Mouse (Mus musculus) midbrain, embryonic 11.5 days (tissue): Measurements from ENCODE around the gene Hnrnpu. TPM values are rescaled to one million over a fixed set of nuclear protein-coding genes. Genes with fewer than 3 reads are reported as not detected.

ENCODE experiments used
- ATAC-seq: fragments of 200-750 bp; cut with Nextera tagmentation; 2 replicates; pipeline ENCODE4 v1.8.0; 2017; ENCODE audit warnings: moderate TSS enrichment, moderate library complexity; ENCODE audit not compliant: low FRiP score
- DNase-seq: peaks from one replicate; pipeline ENCODE4 v3.0.0; 2015; ENCODE audit warnings: low spot score; ENCODE audit errors: missing footprints
- H3K27ac ChIP-seq: fragments of 300-500 bp; sonication (generic); 2 replicates; pipeline ENCODE4 v1.5.1; 2014; ENCODE audit warnings: low read depth, low read length
- H3K27me3 ChIP-seq: fragments of 300-500 bp; sonication (generic); 2 replicates; pipeline ENCODE4 v1.6.1; 2014; ENCODE audit warnings: mild to moderate bottlenecking, low read length, moderate library complexity, mixed read lengths; ENCODE audit not compliant: control insufficient read depth, insufficient read depth
- H3K36me3 ChIP-seq: fragments of 300-500 bp; sonication (generic); 2 replicates; pipeline ENCODE4 v1.6.1; 2014; ENCODE audit warnings: mild to moderate bottlenecking, low read length, moderate library complexity, mixed read lengths; ENCODE audit not compliant: control insufficient read depth, insufficient read depth
- H3K4me1 ChIP-seq: fragments of 300-500 bp; sonication (generic); 2 replicates; pipeline ENCODE4 v1.6.1; 2014; ENCODE audit warnings: low read length; ENCODE audit not compliant: control insufficient read depth, insufficient read depth
- H3K4me2 ChIP-seq: fragments of 300-500 bp; sonication (generic); 2 replicates; pipeline ENCODE4 v1.6.1; 2014; ENCODE audit warnings: mild to moderate bottlenecking, moderate library complexity
- H3K4me3 ChIP-seq: fragments of 300-500 bp; sonication (generic); 2 replicates; pipeline ENCODE4 v1.5.1; 2014; ENCODE audit warnings: low read depth, low read length
- H3K9ac ChIP-seq: fragments of 300-500 bp; sonication (generic); 2 replicates; pipeline ENCODE4 v1.6.1; 2014; ENCODE audit warnings: low read length
- H3K9me3 ChIP-seq: fragments of 300-500 bp; sonication (generic); 2 replicates; pipeline ENCODE4 v1.6.1; 2016; ENCODE audit warnings: low read length; ENCODE audit not compliant: control insufficient read depth
- WGBS: fragments of 180-500 bp; shearing (Covaris S2); extraction: QIAGEN DNeasy Blood & Tissue Kit; methylation state at CpG from one replicate; pipeline ENCODE4 v1.1.7; 2014; 5-methylcytosine and 5-hydroxymethylcytosine counted together
- polyA plus RNA-seq: library from polyadenylated mRNA; unstranded; fragments of >200 nt; fragmentation: Nextera tagmentation; extraction: Ambion mirVana; gene quantifications from 2 replicates; pipeline ENCODE4 v1.2.1, GENCODE M21; 2014

The Hnrnpu gene
- polyA plus RNA-seq, 1 experiment from 2014 or later, result 899 TPM

- Histone ChIP-seq H3K9ac (no peak overlapping the region), H3K4me3 (no peak overlapping the region), H3K36me3 (peaks cover 28% of the 10 kb centered on the region), H3K27me3 (no peaks in the 10 kb centered on the region), H3K4me1 (peaks cover 10% of the 10 kb centered on the region), H3K27ac (no peak overlapping the region), H3K9me3 (no peaks in the 10 kb centered on the region), H3K4me2 (no peak overlapping the region)
- 81% methylated on average over 6 of the region's 6 CpGs for WGBS
- ATAC-seq, result no peak
- DNase-seq, result no peak
Measured at GRCm38 (mm10) chr1:178329946-178330345, 7.7 kb downstream of the Hnrnpu start.

- no peak overlapping the region for H3K27ac ChIP-seq
- DNase-seq, result no peak
- H3K9ac ChIP-seq, result no peak overlapping the region
- 86% methylated on average over 5 of the region's 5 CpGs for WGBS
- no peak for ATAC-seq
- no peak overlapping the region for H3K4me3 ChIP-seq
- peaks cover 26% of the 10 kb centered on the region for H3K36me3 ChIP-seq
- no peak overlapping the region for H3K4me2 ChIP-seq
- peaks cover 3% of the 10 kb centered on the region for H3K4me1 ChIP-seq
- no peaks in the 10 kb centered on the region for H3K9me3 ChIP-seq
- H3K27me3 ChIP-seq, result no peaks in the 10 kb centered on the region
Measured at GRCm38 (mm10) chr1:178329017-178329416, 8.6 kb downstream of the Hnrnpu start.

- DNase-seq (peak; percentile 87), ATAC-seq (no peak)
- Histone ChIP-seq H3K27ac (no peak overlapping the region), H3K9me3 (no peaks in the 10 kb centered on the region), H3K4me1 (no peaks in the 10 kb centered on the region), H3K4me2 (no peak overlapping the region), H3K9ac (no peak overlapping the region), H3K27me3 (no peaks in the 10 kb centered on the region), H3K4me3 (no peak overlapping the region), H3K36me3 (peaks cover 29% of the 10 kb centered on the region)
- 86% methylated on average over 1 of the region's 1 CpGs for WGBS
Measured at GRCm38 (mm10) chr1:178326950-178327349, 10.6 kb downstream of the Hnrnpu start.

DNA sequence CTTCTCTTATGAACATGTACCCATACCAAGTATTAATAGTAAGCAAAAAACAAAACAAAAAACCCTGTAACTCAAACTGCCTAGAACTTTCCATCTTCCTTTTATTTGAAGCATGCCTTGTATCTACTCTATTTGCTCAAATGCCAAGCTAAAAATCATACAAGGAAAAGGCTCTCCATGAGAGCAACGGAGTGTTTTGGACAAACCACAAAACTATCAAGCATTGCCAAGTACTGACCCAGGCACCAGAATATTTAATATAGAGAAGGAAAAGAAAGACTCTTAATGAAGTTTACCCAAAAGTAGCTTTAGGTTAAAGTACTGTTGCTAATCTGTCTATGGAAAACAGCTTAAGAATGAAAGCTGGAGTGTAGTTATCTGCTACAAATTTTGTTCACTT lies 11.2 kb downstream of the Hnrnpu start:
- no peaks in the 10 kb centered on the region for H3K9me3 ChIP-seq
- H3K27me3 ChIP-seq, result no peaks in the 10 kb centered on the region
- H3K36me3 ChIP-seq, result peaks cover 24% of the 10 kb centered on the region
- ATAC-seq (no peak), DNase-seq (peak; percentile 88)
- H3K9ac ChIP-seq, result no peak overlapping the region
- WGBS, result 97% methylated on average over 1 of the region's 1 CpGs
- peaks cover under 1% of the 10 kb centered on the region; the same call in 1 of the 2 replicates for H3K4me1 ChIP-seq
- H3K4me3 ChIP-seq, result no peak overlapping the region
- H3K4me2 ChIP-seq, result no peak overlapping the region
- H3K27ac ChIP-seq, result no peak overlapping the region

DNA sequence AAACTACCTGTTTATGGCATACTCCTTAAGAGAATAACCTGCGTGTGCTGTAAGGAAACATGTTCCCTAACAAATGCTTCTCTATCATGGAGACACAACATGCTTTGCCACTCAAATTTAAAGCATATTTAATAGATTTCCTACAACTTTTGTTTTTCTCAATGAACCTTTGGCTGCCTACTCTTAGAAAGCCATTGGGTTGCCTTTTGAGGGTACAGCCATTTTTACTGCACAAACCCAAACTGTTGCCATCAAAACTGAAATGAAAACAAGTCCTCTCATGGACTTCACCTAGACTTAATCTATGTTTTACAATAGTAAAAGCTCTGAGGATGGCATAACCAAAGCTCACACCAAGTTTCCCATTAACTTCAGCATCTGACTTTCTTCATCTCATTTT lies 13.0 kb downstream of the Hnrnpu start:
- DNase-seq (no peak), ATAC-seq (no peak)
- Histone ChIP-seq H3K36me3 (peaks cover 15% of the 10 kb centered on the region; the same call in 1 of the 2 replicates), H3K9me3 (no peaks in the 10 kb centered on the region), H3K27ac (no peak overlapping the region), H3K9ac (no peak overlapping the region), H3K4me3 (no peak overlapping the region), H3K4me2 (no peak overlapping the region), H3K27me3 (no peaks in the 10 kb centered on the region), H3K4me1 (peaks cover 14% of the 10 kb centered on the region)
- 91% methylated on average over 1 of the region's 1 CpGs for WGBS

DNA sequence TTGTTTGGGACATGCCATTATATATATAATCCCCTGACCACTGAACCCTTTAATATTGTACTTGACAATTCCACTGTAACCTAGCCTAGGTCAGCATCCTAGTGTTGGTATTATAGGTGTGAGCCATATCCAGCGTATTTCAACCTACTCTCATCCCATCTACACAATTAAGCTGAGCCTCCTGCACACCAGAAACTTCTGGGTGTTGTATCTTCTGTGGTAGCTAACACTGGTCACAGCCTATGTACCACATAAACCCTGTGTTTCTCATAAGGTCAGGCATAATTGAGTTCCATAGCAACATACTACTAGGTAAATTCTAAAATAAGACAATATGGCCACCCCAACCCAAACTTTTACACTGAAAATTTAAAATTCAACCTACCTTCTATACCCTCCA lies 14.4 kb downstream of the Hnrnpu start:
- peaks cover 14% of the 10 kb centered on the region for H3K4me1 ChIP-seq
- no peaks in the 10 kb centered on the region for H3K27me3 ChIP-seq
- H3K27ac ChIP-seq, result no peak overlapping the region
- no peaks in the 10 kb centered on the region for H3K9me3 ChIP-seq
- no peak overlapping the region for H3K9ac ChIP-seq
- DNase-seq (no peak), ATAC-seq (no peak)
- H3K36me3 ChIP-seq, result peaks cover 15% of the 10 kb centered on the region; the same call in 1 of the 2 replicates
- H3K4me3 ChIP-seq, result no peak overlapping the region
- 75% methylated on average over 1 of the region's 1 CpGs for WGBS
- H3K4me2 ChIP-seq, result no peak overlapping the region

DNA sequence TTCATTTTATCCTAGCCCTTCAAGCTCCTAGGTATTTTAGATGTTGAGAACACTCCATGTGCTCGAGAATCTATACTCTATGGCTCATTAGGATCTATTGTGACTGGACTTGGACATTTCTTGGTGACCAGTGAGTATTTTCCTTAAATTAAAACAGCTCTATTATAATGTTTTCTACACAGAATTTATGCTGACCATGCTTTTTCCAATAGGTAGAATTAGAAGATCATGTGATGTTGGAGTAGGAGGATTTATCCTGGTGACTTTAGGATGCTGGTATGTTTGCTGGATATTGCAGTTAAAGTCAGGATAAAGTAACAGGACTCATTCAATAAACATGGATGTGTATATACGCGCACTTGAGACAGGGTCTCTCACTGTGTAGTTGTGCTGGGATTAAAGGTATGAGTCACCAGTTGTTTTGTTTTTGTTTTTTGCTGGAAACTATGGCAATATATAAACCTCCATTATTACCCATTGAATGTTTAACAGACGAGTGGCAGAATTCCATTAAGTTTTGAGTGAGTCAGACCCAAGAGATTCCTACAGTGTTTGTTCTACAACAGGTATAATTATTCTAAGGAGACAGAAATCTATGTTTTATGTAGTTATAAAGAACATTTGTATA lies 15.8 kb downstream of the Hnrnpu start:
- WGBS, result 76% methylated on average over 4 of the region's 4 CpGs
- H3K9me3 ChIP-seq, result no peaks in the 10 kb centered on the region
- H3K4me1 ChIP-seq, result peaks cover 18% of the 10 kb centered on the region
- no peak overlapping the region for H3K27ac ChIP-seq
- DNase-seq (no peak), ATAC-seq (no peak)
- H3K4me2 ChIP-seq, result peak overlapping the region; percentile 6; the same call in 1 of the 2 replicates
- no peak overlapping the region; the same call in 1 of the 2 replicates for H3K9ac ChIP-seq
- peaks cover 15% of the 10 kb centered on the region; the same call in 1 of the 2 replicates for H3K36me3 ChIP-seq
- H3K4me3 ChIP-seq, result no peak overlapping the region
- no peaks in the 10 kb centered on the region for H3K27me3 ChIP-seq

GRCm38 (mm10) chr1:178320723-178321590 lies 16.6 kb downstream of the Hnrnpu start:
- Histone ChIP-seq H3K9ac (peak overlapping the region; percentile 98; the same call in 1 of the 2 replicates), H3K9me3 (no peaks in the 10 kb centered on the region), H3K4me3 (peak overlapping the region; percentile 49), H3K36me3 (peaks cover 15% of the 10 kb centered on the region; the same call in 1 of the 2 replicates), H3K27ac (0 out of 2 replicates have a peak overlapping the region, but pooled peaks have one; percentile 12), H3K4me1 (peaks cover 18% of the 10 kb centered on the region), H3K27me3 (no peaks in the 10 kb centered on the region), H3K4me2 (peak overlapping the region; percentile 87)
- DNase-seq (no peak), ATAC-seq (no peak)
- 57% methylated on average over 5 of the region's 5 CpGs for WGBS
